Mouse (Mus musculus) kidney, postnatal 36 days (tissue): ENCODE results near the gene Iqsec3.

ENCODE experiments used
- DNase-seq, 2 experiments: peaks; one replicate each; pipeline ENCODE4 v3.0.0; 2021 to 2022; ENCODE audit warnings: mixed read lengths in 2 of 2

Iqsec3 gene

GRCm38 (mm10) chr6:121473093-121473821 is at the start of gene Iqsec3:
Iqsec3 (minus strand) TSS chr6:121473678.
- peak; percentile 87 to 97 for DNase-seq

- no peak for DNase-seq
These were observed 48.7 kb upstream of the Iqsec3 start for GRCm38 (mm10) chr6:121522106-121522705.

- no peak for DNase-seq
These were observed 47.6 kb upstream of the Iqsec3 start for GRCm38 (mm10) chr6:121521030-121521429.

GRCm38 (mm10) chr6:121519896-121520295 is 46.4 kb upstream of the Iqsec3 start:
- DNase-seq, result no peak

- DNase-seq, result peak; percentile 21 to 42
These were observed 45.9 kb upstream of the Iqsec3 start for GRCm38 (mm10) chr6:121519266-121519810.

- DNase-seq, result no peak
These were observed 44.2 kb upstream of the Iqsec3 start for GRCm38 (mm10) chr6:121517726-121518125.

GRCm38 (mm10) chr6:121510381-121510780 is 36.9 kb upstream of the Iqsec3 start:
- DNase-seq, result no peak

GRCm38 (mm10) chr6:121509871-121510270 is 36.4 kb upstream of the Iqsec3 start:
- no peak for DNase-seq

GRCm38 (mm10) chr6:121508266-121508665 is 34.8 kb upstream of the Iqsec3 start:
- no peak for DNase-seq

GRCm38 (mm10) chr6:121501044-121501638 is 27.7 kb upstream of the Iqsec3 start:
- DNase-seq, result no peak

- no peak for DNase-seq
These were observed 26.4 kb upstream of the Iqsec3 start for GRCm38 (mm10) chr6:121499856-121500255.

- DNase-seq, result no peak
These were observed 25.5 kb upstream of the Iqsec3 start for GRCm38 (mm10) chr6:121498819-121499535.

GRCm38 (mm10) chr6:121495606-121496005 is 22.1 kb upstream of the Iqsec3 start:
- no peak for DNase-seq

- no peak for DNase-seq
These were observed 21.5 kb upstream of the Iqsec3 start for GRCm38 (mm10) chr6:121495026-121495425.

- DNase-seq, result no peak
These were observed 20.8 kb upstream of the Iqsec3 start for GRCm38 (mm10) chr6:121494319-121494718.

GRCm38 (mm10) chr6:121491339-121491738 is 17.9 kb upstream of the Iqsec3 start:
- DNase-seq, result no peak

GRCm38 (mm10) chr6:121472273-121472672 is 1.2 kb downstream of the Iqsec3 start:
- no peak for DNase-seq

GRCm38 (mm10) chr6:121468235-121468634 is 5.2 kb downstream of the Iqsec3 start:
- DNase-seq, result peak; percentile 25 to 61

- no peak for DNase-seq
These were observed 10.7 kb downstream of the Iqsec3 start for GRCm38 (mm10) chr6:121462628-121463340.

GRCm38 (mm10) chr6:121457381-121457780 is 16.1 kb downstream of the Iqsec3 start:
- no peak for DNase-seq

- no peak for DNase-seq
These were observed 16.8 kb downstream of the Iqsec3 start for GRCm38 (mm10) chr6:121456651-121457050.
